Mouse (Mus musculus): ENCODE measurements at regions not wholly inside any gene's neighbourhood (a gene's known extent, or its start where the extent isn't known, plus 50 kb on each side); places are given as distances from the start of the nearest gene placed in this dataset.

DNA sequence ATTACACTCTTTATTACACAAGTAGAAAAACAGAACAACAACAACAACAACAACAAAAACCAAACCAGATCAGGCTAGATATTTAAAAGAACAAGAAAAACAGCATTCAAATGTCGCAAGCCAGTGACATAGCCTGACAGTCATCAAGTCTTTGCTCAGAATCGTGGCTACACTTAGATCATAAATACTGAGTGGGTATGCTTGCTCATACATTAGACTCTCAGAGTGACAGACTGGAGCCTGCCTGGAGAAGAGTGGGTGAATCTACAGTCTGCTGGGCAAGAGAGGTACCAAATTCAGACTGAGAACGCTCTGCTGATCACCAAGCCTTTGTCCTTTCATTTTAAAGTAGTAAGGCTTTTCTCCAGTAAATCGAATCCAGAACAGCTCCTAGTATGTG lies 202.4 kb upstream of the Cnr1 start:
- no peaks in the 10 kb centered on the region for H3K27me3 ChIP-seq (ENCODE audit: insufficient read depth, poor library complexity, severe bottlenecking)
- H3K27ac ChIP-seq = no peak overlapping the region
- no peak for DNase-seq (ENCODE audit: low spot score)
- H3K9me3 ChIP-seq = no peaks in the 10 kb centered on the region; the same call in 1 of the 2 replicates
- peaks cover 2% of the 10 kb centered on the region; the same call in 1 of the 2 replicates for H3K4me1 ChIP-seq
- H3K4me3 ChIP-seq = no peak overlapping the region
- H3K36me3 ChIP-seq = no peaks in the 10 kb centered on the region
- 90% methylated on average over 4 of the region's 4 CpGs for WGBS

- DNase-seq (ENCODE audit: low spot score) = no peak
- Histone ChIP-seq H3K27ac (0 out of 2 replicates have a peak overlapping the region, but pooled peaks have one; percentile 2), H3K4me1 (peaks cover 22% of the 10 kb centered on the region), H3K27me3 (ENCODE audit: insufficient read depth, poor library complexity, severe bottlenecking) (no peaks in the 10 kb centered on the region), H3K9me3 (no peaks in the 10 kb centered on the region), H3K4me3 (no peak overlapping the region), H3K36me3 (no peaks in the 10 kb centered on the region)
- WGBS = 46% methylated on average over 4 of the region's 4 CpGs
Measured at GRCm38 (mm10) chr4:33731837-33732236, 192.6 kb upstream of the Cnr1 start.

DNA sequence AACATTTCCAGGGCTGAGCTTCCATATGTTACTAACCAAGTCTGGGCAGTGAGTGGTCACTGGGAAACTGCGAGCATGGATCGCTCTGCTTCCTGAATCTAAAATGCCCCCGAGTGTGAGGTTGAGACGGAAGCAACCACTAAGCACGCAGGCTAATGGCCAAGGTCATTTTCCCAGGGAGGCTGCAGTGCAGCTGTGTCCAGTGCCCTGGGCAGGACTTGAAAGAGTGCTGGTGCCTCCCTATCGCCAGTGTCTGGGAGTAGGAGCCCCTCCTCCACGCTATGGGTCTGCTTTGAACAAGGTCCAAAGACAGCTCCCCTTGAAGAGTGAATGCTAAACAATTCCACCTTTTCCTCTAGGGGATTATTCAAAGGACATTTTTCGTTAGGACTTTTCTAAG lies 189.5 kb upstream of the Cnr1 start:
- no peak for DNase-seq (ENCODE audit: low spot score)
- Histone ChIP-seq H3K4me3 (no peak overlapping the region), H3K36me3 (no peaks in the 10 kb centered on the region), H3K4me1 (peaks cover 36% of the 10 kb centered on the region), H3K9me3 (no peaks in the 10 kb centered on the region), H3K27me3 (ENCODE audit: insufficient read depth, poor library complexity, severe bottlenecking) (no peaks in the 10 kb centered on the region), H3K27ac (peak overlapping the region; percentile 68)
- 35% methylated on average over 8 of the region's 8 CpGs for WGBS

GRCm38 (mm10) chr4:33735442-33735966 lies 188.9 kb upstream of the Cnr1 start:
- Histone ChIP-seq H3K9me3 (no peaks in the 10 kb centered on the region), H3K27ac (peak overlapping the region; percentile 68), H3K27me3 (ENCODE audit: insufficient read depth, poor library complexity, severe bottlenecking) (no peaks in the 10 kb centered on the region), H3K36me3 (no peaks in the 10 kb centered on the region), H3K4me1 (peaks cover 36% of the 10 kb centered on the region), H3K4me3 (no peak overlapping the region)
- 45% methylated on average over 3 of the region's 3 CpGs for WGBS
- no peak for DNase-seq (ENCODE audit: low spot score)

- DNase-seq (ENCODE audit: low spot score) = no peak
- Histone ChIP-seq H3K4me1 (peaks cover 36% of the 10 kb centered on the region), H3K27me3 (ENCODE audit: insufficient read depth, poor library complexity, severe bottlenecking) (no peaks in the 10 kb centered on the region), H3K4me3 (no peak overlapping the region), H3K36me3 (no peaks in the 10 kb centered on the region), H3K9me3 (no peaks in the 10 kb centered on the region), H3K27ac (peak overlapping the region; percentile 68)
- WGBS = 77% methylated on average over 9 of the region's 9 CpGs
Measured at GRCm38 (mm10) chr4:33736061-33736701, 188.2 kb upstream of the Cnr1 start.

DNA sequence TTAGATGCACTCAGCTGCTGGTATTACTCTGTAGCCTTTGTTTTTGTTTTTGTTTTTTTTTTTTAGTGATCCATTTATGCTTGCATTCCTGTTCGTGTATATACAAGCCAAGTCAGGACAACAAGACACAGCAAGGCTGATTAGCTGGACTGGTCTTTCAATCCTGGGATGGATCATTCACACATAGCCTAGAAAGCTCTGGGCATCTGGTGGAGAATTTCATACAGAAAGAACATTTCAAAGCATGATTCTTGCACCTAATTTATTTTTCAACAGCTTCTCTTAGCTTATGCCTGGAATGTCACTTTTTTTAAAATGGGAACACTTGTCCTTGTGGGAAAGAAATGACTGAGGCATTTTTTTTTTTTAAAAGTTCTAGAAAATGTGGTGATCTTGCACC lies 187.1 kb upstream of the Cnr1 start:
- no peak overlapping the region for H3K27ac ChIP-seq
- H3K36me3 ChIP-seq = no peaks in the 10 kb centered on the region
- H3K27me3 ChIP-seq (ENCODE audit: insufficient read depth, poor library complexity, severe bottlenecking) = no peaks in the 10 kb centered on the region
- no peak overlapping the region for H3K4me3 ChIP-seq
- no peak for DNase-seq (ENCODE audit: low spot score)
- H3K4me1 ChIP-seq = peaks cover 29% of the 10 kb centered on the region
- WGBS = 45% methylated on average over 1 of the region's 1 CpGs
- H3K9me3 ChIP-seq = no peaks in the 10 kb centered on the region

DNA sequence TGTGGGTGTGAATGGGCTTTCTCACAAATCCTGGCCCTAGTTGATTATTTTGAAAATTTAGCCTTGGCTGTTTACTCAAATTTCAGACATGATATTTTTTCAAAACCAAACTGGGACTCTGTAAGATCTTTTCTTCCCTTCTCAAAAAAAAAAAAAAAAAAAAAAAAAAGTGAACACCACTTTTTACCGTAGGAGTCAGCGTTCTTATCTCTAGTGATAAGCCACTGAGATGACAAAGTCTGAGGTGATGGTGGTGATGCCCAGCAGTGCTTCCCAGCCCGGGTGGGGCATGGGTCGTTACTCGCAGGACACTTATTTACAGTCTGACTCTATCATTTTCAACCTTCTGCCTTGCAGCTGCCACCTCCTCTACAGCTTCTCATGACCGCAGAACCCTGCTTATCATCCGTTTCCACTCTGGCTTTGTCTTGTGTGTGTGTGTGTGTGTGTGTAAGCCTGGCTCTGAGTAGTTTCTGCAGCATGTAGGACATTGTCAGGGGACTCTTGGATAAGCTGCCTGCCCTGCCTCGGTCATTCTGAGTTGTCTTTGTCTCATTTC lies 186.5 kb upstream of the Cnr1 start:
- Histone ChIP-seq H3K9me3 (no peaks in the 10 kb centered on the region), H3K4me3 (0 out of 2 replicates have a peak overlapping the region, but pooled peaks have one; percentile 8), H3K36me3 (no peaks in the 10 kb centered on the region), H3K27me3 (ENCODE audit: insufficient read depth, poor library complexity, severe bottlenecking) (no peaks in the 10 kb centered on the region), H3K4me1 (peaks cover 29% of the 10 kb centered on the region), H3K27ac (peak overlapping the region; percentile 38; the same call in 1 of the 2 replicates)
- no peak for DNase-seq (ENCODE audit: low spot score)
- WGBS = 6% methylated on average over 8 of the region's 8 CpGs

DNA sequence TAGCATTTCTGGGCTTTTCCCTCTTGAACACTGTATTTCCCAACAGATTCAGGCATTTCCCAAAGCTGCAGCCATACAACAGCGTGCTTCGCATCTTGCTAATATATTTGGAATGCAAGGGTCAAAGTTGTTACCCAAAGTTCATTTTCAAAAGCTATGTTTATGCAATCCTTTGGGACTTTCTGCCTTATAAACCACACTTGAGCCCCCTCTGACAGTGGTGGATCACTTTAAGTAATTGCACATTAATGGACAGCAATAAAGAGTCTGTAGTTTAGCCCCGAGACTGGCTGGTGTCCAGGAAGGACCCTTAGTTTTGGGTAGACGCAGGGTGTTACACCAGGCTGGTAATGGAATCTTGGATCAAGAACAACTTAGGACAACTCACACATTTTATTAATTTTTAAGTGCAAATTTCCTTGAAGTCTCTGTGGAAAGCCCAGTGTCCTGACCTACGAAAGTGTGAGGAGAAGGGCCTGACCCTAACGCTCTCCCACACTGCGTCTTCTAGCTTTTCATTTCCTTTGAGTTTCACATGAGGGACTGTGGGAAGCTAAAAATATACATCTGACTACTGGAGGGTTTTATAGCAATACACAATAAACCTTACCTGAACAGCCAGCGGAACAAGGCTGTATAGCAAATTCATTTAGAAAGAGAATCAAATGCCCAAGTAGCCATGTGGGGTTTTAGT lies 185.0 kb upstream of the Cnr1 start:
- no peak for DNase-seq (ENCODE audit: low spot score)
- H3K27me3 ChIP-seq (ENCODE audit: insufficient read depth, poor library complexity, severe bottlenecking) = no peaks in the 10 kb centered on the region
- H3K36me3 ChIP-seq = no peaks in the 10 kb centered on the region
- 85% methylated on average over 8 of the region's 8 CpGs for WGBS
- peaks cover 29% of the 10 kb centered on the region for H3K4me1 ChIP-seq
- no peak overlapping the region for H3K4me3 ChIP-seq
- H3K9me3 ChIP-seq = no peaks in the 10 kb centered on the region
- no peak overlapping the region for H3K27ac ChIP-seq

GRCm38 (mm10) chr4:33740982-33741381 lies 183.4 kb upstream of the Cnr1 start:
- H3K36me3 ChIP-seq = no peaks in the 10 kb centered on the region
- 79% methylated on average over 12 of the region's 12 CpGs for WGBS
- H3K4me1 ChIP-seq = peaks cover 15% of the 10 kb centered on the region
- H3K4me3 ChIP-seq = no peak overlapping the region
- no peak for DNase-seq (ENCODE audit: low spot score)
- H3K9me3 ChIP-seq = no peaks in the 10 kb centered on the region
- no peak overlapping the region for H3K27ac ChIP-seq
- no peaks in the 10 kb centered on the region for H3K27me3 ChIP-seq (ENCODE audit: insufficient read depth, poor library complexity, severe bottlenecking)

- no peaks in the 10 kb centered on the region for H3K9me3 ChIP-seq
- 75% methylated on average over 3 of the region's 3 CpGs for WGBS
- no peaks in the 10 kb centered on the region for H3K36me3 ChIP-seq
- H3K27ac ChIP-seq = no peak overlapping the region
- no peaks in the 10 kb centered on the region for H3K27me3 ChIP-seq (ENCODE audit: insufficient read depth, poor library complexity, severe bottlenecking)
- H3K4me3 ChIP-seq = no peak overlapping the region
- DNase-seq (ENCODE audit: low spot score) = no peak
- no peaks in the 10 kb centered on the region for H3K4me1 ChIP-seq
Measured at GRCm38 (mm10) chr4:33745180-33745579, 179.2 kb upstream of the Cnr1 start.

GRCm38 (mm10) chr4:33747316-33747895 lies 177.0 kb upstream of the Cnr1 start:
- Histone ChIP-seq H3K27ac (no peak overlapping the region), H3K27me3 (ENCODE audit: insufficient read depth, poor library complexity, severe bottlenecking) (no peaks in the 10 kb centered on the region), H3K4me1 (no peaks in the 10 kb centered on the region), H3K9me3 (no peaks in the 10 kb centered on the region), H3K4me3 (no peak overlapping the region), H3K36me3 (no peaks in the 10 kb centered on the region)
- no peak for DNase-seq (ENCODE audit: low spot score)
- 88% methylated on average over 5 of the region's 5 CpGs for WGBS

DNA sequence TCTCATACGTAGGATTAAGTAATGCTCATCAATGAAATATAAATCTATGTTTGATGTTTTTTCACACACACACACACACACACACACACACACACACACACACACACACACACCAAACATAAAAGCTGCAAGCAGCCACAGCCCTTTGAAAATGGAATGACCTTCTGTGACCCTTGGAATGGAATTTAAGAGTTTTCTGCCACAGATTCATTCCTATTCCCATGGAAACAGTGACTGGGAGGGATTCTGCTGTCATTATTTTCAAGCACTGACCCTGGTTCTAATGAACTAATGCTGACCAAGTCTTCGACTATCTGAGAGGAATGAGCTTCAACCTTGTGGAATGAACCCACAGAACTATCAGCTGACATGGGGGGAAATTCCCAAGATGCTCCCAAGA lies 156.7 kb upstream of the Cnr1 start:
- Histone ChIP-seq H3K27ac (no peak overlapping the region), H3K36me3 (no peaks in the 10 kb centered on the region), H3K9me3 (no peaks in the 10 kb centered on the region), H3K27me3 (ENCODE audit: insufficient read depth, poor library complexity, severe bottlenecking) (no peaks in the 10 kb centered on the region), H3K4me1 (no peaks in the 10 kb centered on the region), H3K4me3 (no peak overlapping the region)
- DNase-seq (ENCODE audit: low spot score) = no peak
- 88% methylated on average over 2 of the region's 2 CpGs for WGBS

GRCm38 (mm10) chr4:33786027-33786426 lies 138.4 kb upstream of the Cnr1 start:
- WGBS = 82% methylated on average over 4 of the region's 4 CpGs

More at GRCm38 (mm10) chr4:33786027-33786426, 138.4 kb upstream of the Cnr1 start:
- Histone ChIP-seq H3K4me3 (no peak overlapping the region), H3K27me3 (ENCODE audit: insufficient read depth, poor library complexity, severe bottlenecking) (no peaks in the 10 kb centered on the region), H3K36me3 (no peaks in the 10 kb centered on the region), H3K9me3 (no peaks in the 10 kb centered on the region), H3K4me1 (no peaks in the 10 kb centered on the region), H3K27ac (no peak overlapping the region)
- DNase-seq (ENCODE audit: low spot score) = no peak

Data from heart, embryonic 10.5 days (tissue).